Mouse (Mus musculus): ENCODE measurements around the gene Slc41a2. TPM values are rescaled to one million over a fixed set of nuclear protein-coding genes. Genes with fewer than 3 reads are reported as not detected.
A peak's percentile ranks its signal among the peaks of the same experiment; 100 is the strongest.

The Slc41a2 gene
- polyA plus RNA-seq, 1 experiment from 2014 or later, result 0.36 TPM

- no peaks in the 10 kb centered on the region for H3K9me3 ChIP-seq (replicated peaks)
- H3K4me3 ChIP-seq, result no peak overlapping the region
- no peak for DNase-seq (ENCODE audit: low spot score)
- H3K27me3 ChIP-seq (ENCODE audit: low read depth, poor library complexity, severe bottlenecking), result peaks cover 25% of the 10 kb centered on the region
- no peaks in the 10 kb centered on the region for H3K36me3 ChIP-seq
- no peak overlapping the region for H3K27ac ChIP-seq (replicated peaks)
- peaks cover 19% of the 10 kb centered on the region for H3K4me1 ChIP-seq
- WGBS, result 52% methylated on average over 11 of the region's 11 CpGs
Observed at GRCm38 (mm10) chr10:83242106-83242686, 95.5 kb downstream of the Slc41a2 start.

- H3K4me1 ChIP-seq, result no peaks in the 10 kb centered on the region
- WGBS, result 78% methylated on average over 4 of the region's 4 CpGs
- H3K27ac ChIP-seq (replicated peaks), result no peak overlapping the region
- H3K9me3 ChIP-seq (replicated peaks), result no peaks in the 10 kb centered on the region
- H3K36me3 ChIP-seq, result no peaks in the 10 kb centered on the region
- no peak overlapping the region for H3K4me3 ChIP-seq
- no peak for DNase-seq (ENCODE audit: low spot score)
- peaks cover 6% of the 10 kb centered on the region; the same call in 1 of the 2 replicates for H3K27me3 ChIP-seq (ENCODE audit: low read depth, poor library complexity, severe bottlenecking)
Observed at GRCm38 (mm10) chr10:83234391-83234790, 103.3 kb downstream of the Slc41a2 start.

- peaks cover 5% of the 10 kb centered on the region; the same call in 1 of the 2 replicates for H3K27me3 ChIP-seq (ENCODE audit: low read depth, poor library complexity, severe bottlenecking)
- no peak for DNase-seq (ENCODE audit: low spot score)
- WGBS, result 86% methylated on average over 3 of the region's 3 CpGs
Observed at GRCm38 (mm10) chr10:83233967-83234366, 103.7 kb downstream of the Slc41a2 start.

GRCm38 (mm10) chr10:83228626-83229025 is 109.1 kb downstream of the Slc41a2 start:
- Histone ChIP-seq H3K36me3 (no peaks in the 10 kb centered on the region), H3K4me3 (no peak overlapping the region), H3K9me3 (replicated peaks) (no peaks in the 10 kb centered on the region), H3K27me3 (ENCODE audit: low read depth, poor library complexity, severe bottlenecking) (no peaks in the 10 kb centered on the region), H3K4me1 (no peaks in the 10 kb centered on the region), H3K27ac (replicated peaks) (no peak overlapping the region)
- WGBS, result 91% methylated on average over 4 of the region's 4 CpGs
- DNase-seq (ENCODE audit: low spot score), result no peak

More at GRCm38 (mm10) chr10:83233967-83234366, 103.7 kb downstream of the Slc41a2 start:
- H3K9me3 ChIP-seq (replicated peaks), result no peaks in the 10 kb centered on the region
- H3K4me1 ChIP-seq, result no peaks in the 10 kb centered on the region
- H3K27ac ChIP-seq (replicated peaks), result no peak overlapping the region
- H3K36me3 ChIP-seq, result no peaks in the 10 kb centered on the region
- H3K4me3 ChIP-seq, result no peak overlapping the region

GRCm38 (mm10) chr10:83224999-83225398 is 112.7 kb downstream of the Slc41a2 start:
- no peak overlapping the region for H3K4me3 ChIP-seq
- no peaks in the 10 kb centered on the region for H3K27me3 ChIP-seq (ENCODE audit: low read depth, poor library complexity, severe bottlenecking)
- no peaks in the 10 kb centered on the region for H3K4me1 ChIP-seq
- no peaks in the 10 kb centered on the region for H3K9me3 ChIP-seq (replicated peaks)
- DNase-seq (ENCODE audit: low spot score), result peak; percentile 48
- no peaks in the 10 kb centered on the region for H3K36me3 ChIP-seq
- 45% methylated on average over 3 of the region's 3 CpGs for WGBS
- no peak overlapping the region for H3K27ac ChIP-seq (replicated peaks)

GRCm38 (mm10) chr10:83220847-83221246 is 116.8 kb downstream of the Slc41a2 start:
- Histone ChIP-seq H3K9me3 (replicated peaks) (no peaks in the 10 kb centered on the region), H3K27me3 (ENCODE audit: low read depth, poor library complexity, severe bottlenecking) (no peaks in the 10 kb centered on the region), H3K4me1 (no peaks in the 10 kb centered on the region), H3K27ac (replicated peaks) (no peak overlapping the region), H3K36me3 (no peaks in the 10 kb centered on the region), H3K4me3 (no peak overlapping the region)
- 85% methylated on average over 3 of the region's 3 CpGs for WGBS
- no peak for DNase-seq (ENCODE audit: low spot score)

GRCm38 (mm10) chr10:83220217-83220616 is 117.5 kb downstream of the Slc41a2 start:
- Histone ChIP-seq H3K27me3 (ENCODE audit: low read depth, poor library complexity, severe bottlenecking) (no peaks in the 10 kb centered on the region), H3K36me3 (no peaks in the 10 kb centered on the region), H3K4me1 (no peaks in the 10 kb centered on the region), H3K4me3 (no peak overlapping the region), H3K9me3 (replicated peaks) (no peaks in the 10 kb centered on the region), H3K27ac (replicated peaks) (no peak overlapping the region)
- WGBS, result 88% methylated on average over 10 of the region's 10 CpGs
- DNase-seq (ENCODE audit: low spot score), result no peak

GRCm38 (mm10) chr10:83219729-83220128 is 118.0 kb downstream of the Slc41a2 start:
- H3K36me3 ChIP-seq, result no peaks in the 10 kb centered on the region
- peak; percentile 61 for DNase-seq (ENCODE audit: low spot score)
- H3K27me3 ChIP-seq (ENCODE audit: low read depth, poor library complexity, severe bottlenecking), result no peaks in the 10 kb centered on the region
- WGBS, result 29% methylated on average over 12 of the region's 12 CpGs
- H3K4me1 ChIP-seq, result no peaks in the 10 kb centered on the region
- H3K27ac ChIP-seq (replicated peaks), result no peak overlapping the region
- H3K9me3 ChIP-seq (replicated peaks), result no peaks in the 10 kb centered on the region
- H3K4me3 ChIP-seq, result no peak overlapping the region

- no peaks in the 10 kb centered on the region for H3K9me3 ChIP-seq (replicated peaks)
- no peak overlapping the region for H3K4me3 ChIP-seq
- H3K27me3 ChIP-seq (ENCODE audit: low read depth, poor library complexity, severe bottlenecking), result no peaks in the 10 kb centered on the region
- no peak for DNase-seq (ENCODE audit: low spot score)
- H3K27ac ChIP-seq (replicated peaks), result no peak overlapping the region
- no peaks in the 10 kb centered on the region for H3K4me1 ChIP-seq
- no peaks in the 10 kb centered on the region for H3K36me3 ChIP-seq
- 66% methylated on average over 2 of the region's 2 CpGs for WGBS
Observed at GRCm38 (mm10) chr10:83218778-83219177, 118.9 kb downstream of the Slc41a2 start.

- H3K4me3 ChIP-seq, result no peak overlapping the region
- H3K27ac ChIP-seq (replicated peaks), result no peak overlapping the region
- no peaks in the 10 kb centered on the region for H3K9me3 ChIP-seq (replicated peaks)
- H3K4me1 ChIP-seq, result 0 out of 2 replicates have a peak, but pooled peaks cover 1% of the 10 kb centered on the region
- H3K27me3 ChIP-seq (ENCODE audit: low read depth, poor library complexity, severe bottlenecking), result no peaks in the 10 kb centered on the region
- DNase-seq (ENCODE audit: low spot score), result no peak
- H3K36me3 ChIP-seq, result no peaks in the 10 kb centered on the region
- 72% methylated on average over 5 of the region's 5 CpGs for WGBS
Observed at GRCm38 (mm10) chr10:83217256-83217655, 120.4 kb downstream of the Slc41a2 start.

GRCm38 (mm10) chr10:83215559-83215958 is 122.1 kb downstream of the Slc41a2 start:
- 81% methylated on average over 5 of the region's 5 CpGs for WGBS
- Histone ChIP-seq H3K27me3 (ENCODE audit: low read depth, poor library complexity, severe bottlenecking) (no peaks in the 10 kb centered on the region), H3K36me3 (no peaks in the 10 kb centered on the region), H3K4me1 (peaks cover 13% of the 10 kb centered on the region; the same call in 1 of the 2 replicates), H3K9me3 (replicated peaks) (no peaks in the 10 kb centered on the region), H3K4me3 (no peak overlapping the region), H3K27ac (replicated peaks) (no peak overlapping the region)
- DNase-seq (ENCODE audit: low spot score), result no peak

- H3K9me3 ChIP-seq (replicated peaks), result no peaks in the 10 kb centered on the region
- no peak for DNase-seq (ENCODE audit: low spot score)
- WGBS, result 91% methylated on average over 4 of the region's 4 CpGs
- no peak overlapping the region for H3K27ac ChIP-seq (replicated peaks)
- H3K4me1 ChIP-seq, result peaks cover 18% of the 10 kb centered on the region; the same call in 1 of the 2 replicates
- H3K36me3 ChIP-seq, result no peaks in the 10 kb centered on the region
- no peak overlapping the region for H3K4me3 ChIP-seq
- H3K27me3 ChIP-seq (ENCODE audit: low read depth, poor library complexity, severe bottlenecking), result no peaks in the 10 kb centered on the region
Observed at GRCm38 (mm10) chr10:83212618-83213017, 125.1 kb downstream of the Slc41a2 start.

- peak overlapping the region; percentile 49 for H3K27ac ChIP-seq (replicated peaks)
- peaks cover 18% of the 10 kb centered on the region; the same call in 1 of the 2 replicates for H3K4me1 ChIP-seq
- WGBS, result 52% methylated on average over 6 of the region's 6 CpGs
- H3K9me3 ChIP-seq (replicated peaks), result no peaks in the 10 kb centered on the region
- H3K4me3 ChIP-seq, result no peak overlapping the region
- no peaks in the 10 kb centered on the region for H3K36me3 ChIP-seq
- H3K27me3 ChIP-seq (ENCODE audit: low read depth, poor library complexity, severe bottlenecking), result no peaks in the 10 kb centered on the region
- DNase-seq (ENCODE audit: low spot score), result no peak
Observed at GRCm38 (mm10) chr10:83210968-83211583, 126.6 kb downstream of the Slc41a2 start.

Measured in midbrain, embryonic 10.5 days (tissue).